Mouse (Mus musculus): ENCODE measurements at regions not wholly inside any gene's neighbourhood (a gene's known extent, or its start where the extent isn't known, plus 50 kb on each side); places are given as distances from the start of the nearest gene placed in this dataset.

DNA sequence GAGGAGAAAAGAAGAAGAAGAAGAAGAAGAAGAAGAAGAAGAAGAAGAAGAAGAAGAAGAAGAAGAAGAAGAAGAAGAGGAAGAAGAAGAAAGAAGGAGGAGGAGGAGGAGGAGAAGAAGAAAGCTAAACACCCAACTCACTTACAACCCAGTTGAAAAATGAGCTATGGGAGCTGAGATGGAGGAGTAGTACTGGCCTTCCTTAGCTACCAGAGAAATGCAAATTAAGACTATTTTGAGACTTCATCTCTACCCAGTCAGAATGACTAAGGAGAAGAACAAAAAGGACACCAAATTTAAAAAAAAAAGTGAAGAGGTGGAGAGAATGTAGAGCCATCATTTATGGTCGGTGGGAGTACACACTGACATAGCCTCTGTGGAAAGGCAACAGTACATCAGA, 85.9 kb upstream of the Map9 start:
- TF ChIP-seq CTCF (IDR thresholded peaks at IDR 0.05; ENCODE audit: low read depth): no peak
- Histone ChIP-seq H3K27ac (ENCODE audit: low read depth) (no peak overlapping the region), H3K27me3 (ENCODE audit: insufficient read depth, low read length) (no peaks in the 10 kb centered on the region), H3K36me3 (ENCODE audit: insufficient read depth) (no peaks in the 10 kb centered on the region), H3K9me3 (ENCODE audit: low read depth, low read length) (0 out of 2 replicates have a peak, but pooled peaks cover 3% of the 10 kb centered on the region), H3K4me2 (no peak overlapping the region), H3K4me1 (ENCODE audit: insufficient read depth) (0 out of 2 replicates have a peak, but pooled peaks cover 10% of the 10 kb centered on the region), H3K4me3 (ENCODE audit: low read depth, low read length) (no peak overlapping the region), H3K9ac (no peak overlapping the region)
- DNase-seq (no peak), ATAC-seq (ENCODE audit: insufficient read depth) (no peak)
- WGBS: 83% methylated on average over 1 of the region's 1 CpGs

DNA sequence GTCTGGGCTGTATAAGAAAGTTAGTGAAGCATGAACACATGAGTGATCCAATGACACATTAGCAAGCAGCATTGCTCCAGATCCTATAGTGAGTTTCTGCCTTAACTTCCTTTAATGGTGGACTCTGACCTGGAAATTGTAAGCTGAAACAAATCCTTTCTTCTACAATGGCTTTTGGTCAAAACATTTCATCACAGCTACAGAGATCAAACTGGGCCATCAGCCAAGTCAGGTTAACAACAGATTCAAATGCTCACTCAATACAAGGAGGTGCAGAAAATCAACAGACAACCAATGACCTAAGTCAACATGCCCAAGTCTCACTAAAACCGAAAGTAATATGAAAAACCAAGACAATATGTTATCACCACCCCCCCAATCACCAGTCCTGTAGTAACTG, 91.9 kb upstream of the Map9 start:
- H3K4me1 ChIP-seq (ENCODE audit: insufficient read depth): 0 out of 2 replicates have a peak, but pooled peaks cover 4% of the 10 kb centered on the region
- 0 out of 2 replicates have a peak, but pooled peaks cover 3% of the 10 kb centered on the region for H3K9me3 ChIP-seq (ENCODE audit: low read depth, low read length)
- no peaks in the 10 kb centered on the region for H3K27me3 ChIP-seq (ENCODE audit: insufficient read depth, low read length)
- no peak for DNase-seq
- no peak overlapping the region for H3K9ac ChIP-seq
- no peak for TF ChIP-seq CTCF (IDR thresholded peaks at IDR 0.05; ENCODE audit: low read depth)
- H3K27ac ChIP-seq (ENCODE audit: low read depth): no peak overlapping the region
- no peaks in the 10 kb centered on the region for H3K36me3 ChIP-seq (ENCODE audit: insufficient read depth)
- no peak for ATAC-seq (ENCODE audit: insufficient read depth)
- no peak overlapping the region for H3K4me3 ChIP-seq (ENCODE audit: low read depth, low read length)
- 64% methylated on average over 1 of the region's 1 CpGs for WGBS
- no peak overlapping the region for H3K4me2 ChIP-seq

DNA sequence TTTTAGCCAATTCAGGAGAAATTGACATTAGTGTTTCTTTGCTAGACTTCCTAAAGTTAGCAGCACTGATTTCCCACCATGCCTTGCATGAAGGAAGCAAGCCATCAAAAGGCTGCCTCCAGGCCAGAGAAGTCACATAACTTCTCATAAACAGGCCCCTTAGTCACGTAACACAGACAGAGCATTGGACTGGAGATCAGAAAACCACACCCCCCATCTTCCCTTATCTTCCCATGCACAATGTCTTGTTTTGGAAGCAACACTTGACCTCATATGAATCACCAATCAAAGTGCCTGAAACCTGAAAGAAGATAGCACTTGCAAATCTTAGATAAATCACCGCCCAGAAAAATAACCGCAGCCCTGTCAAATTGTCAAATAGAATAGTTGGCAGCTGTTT, 95.9 kb upstream of the Map9 start:
- Histone ChIP-seq H3K4me2 (no peak overlapping the region), H3K36me3 (ENCODE audit: insufficient read depth) (no peaks in the 10 kb centered on the region), H3K4me1 (ENCODE audit: insufficient read depth) (0 out of 2 replicates have a peak, but pooled peaks cover 4% of the 10 kb centered on the region), H3K4me3 (ENCODE audit: low read depth, low read length) (no peak overlapping the region), H3K9ac (no peak overlapping the region), H3K27ac (ENCODE audit: low read depth) (peak overlapping the region; percentile 4; the same call in 1 of the 2 replicates), H3K9me3 (ENCODE audit: low read depth, low read length) (no peaks in the 10 kb centered on the region), H3K27me3 (ENCODE audit: insufficient read depth, low read length) (no peaks in the 10 kb centered on the region)
- DNase-seq (peak; percentile 68), ATAC-seq (ENCODE audit: insufficient read depth) (peak; percentile 70)
- TF ChIP-seq CTCF (IDR thresholded peaks at IDR 0.05; ENCODE audit: low read depth): no peak
- 38% methylated on average over 3 of the region's 3 CpGs for WGBS

DNA sequence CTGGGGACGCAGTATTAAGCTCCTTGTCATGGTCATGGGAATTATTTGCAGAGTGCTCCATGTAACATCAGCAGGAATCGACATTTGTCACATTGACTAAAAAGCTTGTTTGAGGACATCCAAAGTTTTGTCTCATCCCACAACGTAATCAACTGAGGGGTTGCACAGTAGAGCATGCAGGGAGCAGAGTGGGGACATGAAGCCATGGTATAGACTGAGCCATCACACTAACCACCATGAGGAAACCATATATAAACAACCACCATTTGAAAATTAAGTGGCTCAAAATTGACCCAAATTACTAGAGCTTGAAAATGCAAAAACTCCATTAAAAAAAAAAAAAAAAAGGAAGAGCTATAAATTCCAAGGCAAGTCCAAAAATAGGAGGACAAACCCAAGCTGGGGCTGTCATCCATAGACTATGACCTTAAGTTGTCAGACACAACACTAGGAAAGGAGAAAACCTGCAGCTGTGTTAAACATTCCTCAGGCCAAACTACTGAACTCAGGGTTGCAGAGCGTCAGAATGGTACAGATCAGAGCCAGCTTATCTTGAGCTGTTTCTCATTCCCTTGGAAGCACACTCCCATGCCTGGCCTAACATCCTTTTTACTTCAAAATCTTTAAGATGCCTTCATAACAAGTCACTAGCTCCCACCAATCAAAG, 97.7 kb upstream of the Map9 start:
- no peak overlapping the region; the same call in 1 of the 2 replicates for H3K27ac ChIP-seq (ENCODE audit: low read depth)
- WGBS: 46% methylated on average over 4 of the region's 4 CpGs
- H3K27me3 ChIP-seq (ENCODE audit: insufficient read depth, low read length): no peaks in the 10 kb centered on the region
- no peak overlapping the region for H3K4me3 ChIP-seq (ENCODE audit: low read depth, low read length)
- no peaks in the 10 kb centered on the region for H3K9me3 ChIP-seq (ENCODE audit: low read depth, low read length)
- no peak overlapping the region for H3K9ac ChIP-seq
- 0 out of 2 replicates have a peak, but pooled peaks cover 4% of the 10 kb centered on the region for H3K4me1 ChIP-seq (ENCODE audit: insufficient read depth)
- DNase-seq: peak; percentile 69
- no peaks in the 10 kb centered on the region for H3K36me3 ChIP-seq (ENCODE audit: insufficient read depth)
- no peak for TF ChIP-seq CTCF (IDR thresholded peaks at IDR 0.05; ENCODE audit: low read depth)
- peak; percentile 70; the same call in 1 of the 2 replicates for ATAC-seq (ENCODE audit: insufficient read depth)
- H3K4me2 ChIP-seq: no peak overlapping the region

DNA sequence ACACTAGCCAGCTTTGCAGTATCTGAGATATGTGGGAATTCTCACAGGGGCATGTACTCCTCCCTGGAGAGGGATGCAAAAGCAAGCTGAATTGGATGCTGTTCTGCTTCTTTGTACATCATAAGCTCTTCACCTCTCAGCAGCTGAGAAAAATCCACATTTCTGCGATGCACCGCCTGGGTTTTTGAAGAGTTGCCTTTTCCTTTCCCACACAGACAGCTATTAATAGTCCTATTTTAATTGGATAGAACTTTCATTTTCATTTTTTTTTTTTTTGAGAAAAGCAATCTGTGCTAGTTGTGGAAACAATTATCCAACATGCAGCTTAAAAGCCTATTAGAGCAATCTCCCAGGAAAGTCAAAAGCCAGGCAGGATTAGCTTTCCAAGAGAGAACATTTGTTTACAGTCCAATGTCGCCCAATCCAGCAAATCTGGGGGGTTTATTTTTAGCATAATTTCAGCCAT, 105.2 kb upstream of the Gucy1a1 start:
- TF ChIP-seq CTCF (IDR thresholded peaks at IDR 0.05; ENCODE audit: low read depth): no peak
- no peaks in the 10 kb centered on the region for H3K36me3 ChIP-seq (ENCODE audit: insufficient read depth)
- WGBS: 19% methylated on average over 3 of the region's 3 CpGs
- ATAC-seq (ENCODE audit: insufficient read depth): peak; percentile 96
- no peaks in the 10 kb centered on the region for H3K9me3 ChIP-seq (ENCODE audit: low read depth, low read length)
- no peak overlapping the region for H3K9ac ChIP-seq
- H3K4me1 ChIP-seq (ENCODE audit: insufficient read depth): no peaks in the 10 kb centered on the region
- no peak overlapping the region for H3K4me3 ChIP-seq (ENCODE audit: low read depth, low read length)
- peak; percentile 76 for DNase-seq
- no peaks in the 10 kb centered on the region for H3K27me3 ChIP-seq (ENCODE audit: insufficient read depth, low read length)
- H3K4me2 ChIP-seq: no peak overlapping the region
- H3K27ac ChIP-seq (ENCODE audit: low read depth): peak overlapping the region; percentile 79

DNA sequence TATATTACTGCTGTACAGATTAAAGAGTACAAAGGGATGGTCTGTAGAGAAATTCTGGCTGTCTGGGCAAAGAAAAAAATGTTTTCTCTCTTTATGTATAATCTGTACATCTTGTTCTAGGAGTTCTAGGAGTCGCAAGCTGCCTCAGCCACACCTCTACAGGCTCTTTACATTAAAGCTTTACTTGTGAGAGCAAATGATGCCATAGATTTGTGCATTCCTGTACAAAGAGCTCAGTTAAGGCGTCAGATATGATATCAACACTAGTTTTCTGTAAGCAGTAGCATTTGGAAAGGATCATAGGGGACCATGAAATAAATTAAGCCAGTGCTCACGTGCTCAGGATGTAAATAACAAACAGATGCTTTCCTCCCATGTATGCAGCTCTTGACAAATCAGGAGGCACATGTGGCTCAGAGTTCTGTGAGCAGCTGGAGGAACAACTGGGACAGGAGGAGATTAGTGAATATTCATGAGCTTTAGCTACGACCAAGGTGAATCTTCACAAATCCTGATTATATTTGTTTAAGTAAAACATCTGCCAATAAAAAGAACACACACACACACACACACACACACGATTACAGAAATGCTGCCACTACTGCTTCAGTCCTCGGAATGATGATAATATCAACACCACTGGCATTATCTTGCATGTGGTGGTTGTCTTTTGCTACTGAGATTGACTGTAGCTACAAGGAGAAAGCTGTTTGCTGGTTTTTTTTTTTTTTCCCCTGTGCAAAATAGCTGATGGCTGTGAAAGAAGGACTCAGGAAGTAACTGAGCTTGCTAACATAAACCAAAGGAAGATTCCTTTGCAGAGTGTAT, 104.6 kb upstream of the Gucy1a1 start:
- no peak for TF ChIP-seq CTCF (IDR thresholded peaks at IDR 0.05; ENCODE audit: low read depth)
- 29% methylated on average over 6 of the region's 6 CpGs for WGBS
- peak overlapping the region; percentile 79 for H3K27ac ChIP-seq (ENCODE audit: low read depth)
- H3K36me3 ChIP-seq (ENCODE audit: insufficient read depth): no peaks in the 10 kb centered on the region
- 0 out of 2 replicates have a peak overlapping the region, but pooled peaks have one; percentile 10 for H3K4me2 ChIP-seq
- no peaks in the 10 kb centered on the region for H3K9me3 ChIP-seq (ENCODE audit: low read depth, low read length)
- no peaks in the 10 kb centered on the region for H3K4me1 ChIP-seq (ENCODE audit: insufficient read depth)
- H3K27me3 ChIP-seq (ENCODE audit: insufficient read depth, low read length): no peaks in the 10 kb centered on the region
- ATAC-seq (ENCODE audit: insufficient read depth): peak; percentile 49
- H3K4me3 ChIP-seq (ENCODE audit: low read depth, low read length): no peak overlapping the region
- DNase-seq: peak; percentile 37
- no peak overlapping the region for H3K9ac ChIP-seq
